Mouse (Mus musculus) thymus, adult 2 months (tissue): ENCODE results near the gene Slamf6. TPM values are rescaled to one million over a fixed set of nuclear protein-coding genes. Genes with fewer than 3 reads are reported as not detected.
A peak's percentile ranks its signal among the peaks of the same experiment; 100 is the strongest.

Experiments used
- DNase-seq: peaks from one replicate; pipeline ENCODE4 v3.0.0; 2021
- H3K27ac ChIP-seq: fragments of 200-500 bp; 2 replicates; pipeline ENCODE4 v1.5.1; 2012; ENCODE audit warnings: low read length, control low read depth; ENCODE audit not compliant: control insufficient read depth, insufficient read depth
- H3K27me3 ChIP-seq: fragments of 200-500 bp; 2 replicates; pipeline ENCODE4 v1.6.1; 2012; ENCODE audit warnings: mild to moderate bottlenecking, low read length, moderate library complexity, mixed read lengths; ENCODE audit not compliant: control insufficient read depth, insufficient read depth
- H3K36me3 ChIP-seq: fragments of 200-500 bp; 2 replicates; pipeline ENCODE4 v1.6.1; 2012; ENCODE audit warnings: mild to moderate bottlenecking, low read length, moderate library complexity; ENCODE audit not compliant: control insufficient read depth, insufficient read depth
- H3K4me1 ChIP-seq: fragments of 200-500 bp; replicated peaks from 2 replicates; pipeline ENCODE4 v1.6.1; 2012; ENCODE audit warnings: low read length; ENCODE audit not compliant: control insufficient read depth, insufficient read depth
- H3K4me3 ChIP-seq: fragments of 200-500 bp; 2 replicates; pipeline ENCODE4 v1.5.1; 2012; ENCODE audit warnings: mild to moderate bottlenecking, low read length, control low read depth, moderate library complexity; ENCODE audit not compliant: control insufficient read depth, insufficient read depth
- CTCF ChIP-seq: fragments of 200-500 bp; IDR thresholded peaks from 2 replicates; pipeline ENCODE4 v1.5.1; 2012; ENCODE audit warnings: mild to moderate bottlenecking, control low read depth, low read length, moderate library complexity, borderline replicate concordance; ENCODE audit not compliant: control insufficient read depth, poor library complexity, insufficient read depth; ENCODE audit errors: extremely low read depth
- POLR2A ChIP-seq: fragments of 200-500 bp; IDR thresholded peaks from 2 replicates; pipeline ENCODE4 v1.6.1; 2012; ENCODE audit warnings: mild to moderate bottlenecking, low read length, control low read depth, moderate library complexity; ENCODE audit not compliant: control insufficient read depth, poor library complexity, insufficient read depth; ENCODE audit errors: extremely low read depth
- WGBS: fragments of 180-500 bp; shearing (Covaris S2); methylation state at CpG from one replicate; pipeline ENCODE4 v1.1.7; 2018; 5-methylcytosine and 5-hydroxymethylcytosine counted together
- polyA plus RNA-seq: library from polyadenylated mRNA; depleted of rRNA; stranded (reverse); fragments of >200 nt; gene quantifications from 2 replicates; pipeline ENCODE4 v1.2.3, GENCODE M21; 2012

The Slamf6 gene
- polyA plus RNA-seq, 1 experiment, result 52.0 TPM

DNA sequence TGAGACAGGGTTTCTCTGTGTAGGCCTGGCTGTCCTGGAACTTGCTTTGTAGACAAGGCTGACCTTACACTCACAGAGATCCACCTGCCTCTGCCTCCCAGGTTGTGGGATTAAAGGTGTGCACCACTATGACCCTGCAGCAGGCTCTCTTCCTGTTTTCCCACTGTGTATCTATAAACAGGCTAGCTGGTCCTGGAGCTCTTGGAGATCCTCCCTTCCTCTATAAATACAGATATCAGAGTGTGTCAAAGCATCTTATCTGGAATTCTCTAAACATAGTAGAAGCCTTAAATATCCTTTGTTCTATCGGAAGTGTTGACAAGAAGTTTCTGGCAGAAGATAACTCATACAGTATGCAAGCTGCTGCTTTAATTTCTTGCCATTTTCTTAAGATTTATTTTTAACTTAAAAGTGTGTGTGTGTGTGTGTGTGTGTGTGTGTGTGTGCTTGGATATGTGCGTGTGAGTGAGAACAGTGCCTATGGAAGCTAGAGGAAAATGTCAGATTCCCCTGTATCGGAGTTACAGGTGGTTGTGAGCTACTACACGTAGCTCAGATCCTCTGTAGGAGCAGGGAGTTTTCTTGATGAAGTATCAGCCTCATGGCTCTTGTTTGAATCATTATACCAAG is 75.7 kb downstream of the Slamf6 start:
- Histone ChIP-seq H3K27me3 (no peaks in the 10 kb centered on the region), H3K36me3 (no peaks in the 10 kb centered on the region), H3K4me3 (no peak overlapping the region), H3K27ac (no peak overlapping the region), H3K4me1 (peaks cover 6% of the 10 kb centered on the region)
- no peak for TF ChIP-seq CTCF
- TF ChIP-seq POLR2A, result no peak
- 94% methylated on average over 4 of the region's 4 CpGs for WGBS
- no peak for DNase-seq

- DNase-seq, result no peak
- whole genome bisulfite sequencing, result 84% methylated on average over 2 of the region's 2 CpGs
- no peak for TF ChIP-seq CTCF
- no peak for TF ChIP-seq POLR2A
- Histone ChIP-seq H3K4me3 (no peak overlapping the region), H3K4me1 (peaks cover 6% of the 10 kb centered on the region), H3K27ac (peak overlapping the region; percentile 5; the same call in 1 of the 2 replicates), H3K36me3 (no peaks in the 10 kb centered on the region), H3K27me3 (no peaks in the 10 kb centered on the region)
Measured at GRCm38 (mm10) chr1:171994501-171994900, 77.2 kb downstream of the Slamf6 start.

GRCm38 (mm10) chr1:171994918-171995715 is 77.8 kb downstream of the Slamf6 start:
- Histone ChIP-seq H3K27ac (peak overlapping the region; percentile 11), H3K36me3 (no peaks in the 10 kb centered on the region), H3K4me1 (peaks cover 6% of the 10 kb centered on the region), H3K27me3 (no peaks in the 10 kb centered on the region), H3K4me3 (no peak overlapping the region)
- WGBS, result 74% methylated on average over 11 of the region's 11 CpGs
- TF ChIP-seq CTCF (no peak), POLR2A (no peak)
- no peak for DNase-seq

- Histone ChIP-seq H3K4me3 (no peak overlapping the region), H3K27me3 (no peaks in the 10 kb centered on the region), H3K4me1 (peaks cover 9% of the 10 kb centered on the region), H3K36me3 (no peaks in the 10 kb centered on the region), H3K27ac (no peak overlapping the region)
- no peak for DNase-seq
- WGBS, result 94% methylated on average over 7 of the region's 7 CpGs
- no peak for TF ChIP-seq CTCF
- TF ChIP-seq POLR2A, result no peak
Measured at GRCm38 (mm10) chr1:171996701-171997100, 79.4 kb downstream of the Slamf6 start.

DNA sequence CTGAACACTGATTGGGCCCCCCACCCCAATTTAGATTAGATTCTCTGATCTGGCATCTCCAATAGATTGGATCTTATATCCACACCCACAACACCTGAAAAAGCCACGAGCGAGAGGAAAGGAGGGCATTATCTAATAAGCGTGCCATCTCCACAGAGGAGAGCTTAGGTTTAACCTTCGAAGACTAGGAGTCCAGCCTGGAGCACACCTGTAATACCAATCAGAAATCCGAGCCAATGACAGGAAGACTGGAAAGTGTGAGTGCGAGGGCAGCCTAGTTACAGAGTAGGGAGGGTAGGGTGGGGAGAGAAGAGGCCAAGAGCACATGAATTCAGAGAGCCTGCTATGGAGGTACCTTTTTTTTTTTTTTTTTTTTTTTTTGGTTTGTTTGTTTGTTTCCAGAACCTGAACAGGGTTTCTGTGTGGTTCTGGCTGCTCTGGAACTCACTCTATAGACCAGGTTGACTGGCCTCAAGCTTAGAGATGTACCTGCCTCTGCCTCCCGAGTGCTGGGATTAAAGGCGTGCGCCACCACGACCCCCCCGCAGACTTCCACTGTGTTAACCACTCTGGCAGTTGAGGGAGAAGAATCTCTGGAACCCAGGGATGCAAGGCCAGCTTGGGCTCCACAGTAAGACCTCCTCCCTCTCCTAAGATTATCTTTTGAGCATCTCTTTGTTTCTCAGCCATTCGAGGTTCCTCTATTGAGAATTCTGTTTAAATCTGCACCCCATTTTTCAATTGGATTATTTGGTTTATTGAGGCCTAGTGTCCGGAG is 81.7 kb downstream of the Slamf6 start:
- no peak overlapping the region for H3K27ac ChIP-seq
- H3K4me3 ChIP-seq, result no peak overlapping the region
- no peaks in the 10 kb centered on the region for H3K27me3 ChIP-seq
- H3K4me1 ChIP-seq, result peaks cover 9% of the 10 kb centered on the region
- DNase-seq, result no peak
- no peaks in the 10 kb centered on the region for H3K36me3 ChIP-seq
- TF ChIP-seq CTCF (no peak), POLR2A (no peak)
- 94% methylated on average over 13 of the region's 13 CpGs for WGBS

GRCm38 (mm10) chr1:172000641-172001040 is 83.3 kb downstream of the Slamf6 start:
- whole genome bisulfite sequencing, result 45% methylated on average over 3 of the region's 3 CpGs
- peaks cover 7% of the 10 kb centered on the region for H3K4me1 ChIP-seq
- no peak overlapping the region for H3K4me3 ChIP-seq
- H3K27ac ChIP-seq, result no peak overlapping the region
- H3K27me3 ChIP-seq, result no peaks in the 10 kb centered on the region
- TF ChIP-seq CTCF, result 0 out of 2 replicates have a peak, but pooled peaks have one; percentile 61
- no peak for TF ChIP-seq POLR2A
- H3K36me3 ChIP-seq, result peaks cover 4% of the 10 kb centered on the region
- peak; percentile 90 for DNase-seq
